Mouse (Mus musculus): Measurements from ENCODE around the gene Ifitm1.
"Not testable (repeated sequence)": the region's sequence is repeated elsewhere in the genome, so short reads cannot be mapped to it uniquely, and the experiment has no call there.

The Ifitm1 gene

DNA sequence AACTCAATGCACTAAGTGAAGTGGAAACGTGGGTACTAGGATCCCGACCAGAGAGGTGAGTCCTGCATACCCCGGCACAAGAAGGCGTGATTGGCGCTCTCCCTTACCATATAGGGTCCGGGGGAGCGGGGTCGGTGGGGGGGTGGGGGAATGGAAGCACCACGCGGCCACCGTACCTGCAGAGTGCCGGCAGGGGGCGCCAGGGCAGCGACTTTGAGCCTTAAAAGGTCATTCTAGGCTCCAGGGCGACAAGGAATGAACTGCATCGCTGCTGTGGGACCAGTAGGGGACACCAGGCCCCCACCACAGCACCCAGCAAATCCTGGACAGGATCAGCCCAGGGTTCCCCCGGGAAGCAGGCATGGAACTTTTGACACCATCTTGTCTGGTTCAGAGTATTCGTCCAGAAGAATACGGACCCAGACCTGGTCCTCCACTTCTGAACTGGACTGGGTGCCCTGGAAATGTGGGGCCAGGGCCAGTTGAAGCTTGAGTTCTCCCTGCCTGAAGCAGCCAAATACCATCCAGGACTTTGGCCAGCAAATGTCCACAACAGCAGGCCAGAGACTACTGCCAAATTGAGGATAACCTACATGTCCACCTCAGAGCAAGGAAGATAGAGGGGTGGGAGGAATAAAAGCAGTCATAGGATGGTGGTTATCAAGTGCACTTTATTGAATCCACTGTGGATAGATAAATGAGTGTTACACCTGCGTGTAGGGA, 42.1 kb downstream of the Ifitm1 start:
- DNase-seq (ENCODE audit: extremely low read depth, insufficient read length, low spot score), result peak; percentile 78

DNA sequence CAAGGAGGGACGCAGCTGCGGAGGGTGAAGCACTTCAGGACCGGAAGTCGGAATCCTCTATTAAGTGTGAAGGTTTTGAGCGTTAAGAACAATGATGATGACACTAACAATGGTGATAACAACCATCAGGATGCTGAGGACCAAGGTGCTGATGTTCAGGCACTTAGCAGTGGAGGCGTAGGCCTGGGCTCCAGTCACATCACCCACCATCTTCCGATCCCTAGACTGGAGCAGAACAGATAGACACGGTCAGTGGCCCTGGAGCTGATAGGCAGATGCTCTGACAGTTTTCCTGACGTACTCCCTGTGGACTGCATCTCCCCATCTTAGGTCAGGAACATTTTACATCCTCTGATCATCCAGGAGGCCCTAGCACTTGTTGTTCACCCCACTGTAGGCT, 42.6 kb downstream of the Ifitm1 start:
- DNase-seq (ENCODE audit: extremely low read depth, insufficient read length, low spot score), result no peak

- DNase-seq (ENCODE audit: extremely low read depth, insufficient read length, low spot score), result peak; percentile 71
Measured at GRCm38 (mm10) chr7:141010593-141010992, 43.6 kb downstream of the Ifitm1 start, which contains the start of gene Ifitm3. Ifitm3 (minus strand) TSS chr7:141010770.

DNA sequence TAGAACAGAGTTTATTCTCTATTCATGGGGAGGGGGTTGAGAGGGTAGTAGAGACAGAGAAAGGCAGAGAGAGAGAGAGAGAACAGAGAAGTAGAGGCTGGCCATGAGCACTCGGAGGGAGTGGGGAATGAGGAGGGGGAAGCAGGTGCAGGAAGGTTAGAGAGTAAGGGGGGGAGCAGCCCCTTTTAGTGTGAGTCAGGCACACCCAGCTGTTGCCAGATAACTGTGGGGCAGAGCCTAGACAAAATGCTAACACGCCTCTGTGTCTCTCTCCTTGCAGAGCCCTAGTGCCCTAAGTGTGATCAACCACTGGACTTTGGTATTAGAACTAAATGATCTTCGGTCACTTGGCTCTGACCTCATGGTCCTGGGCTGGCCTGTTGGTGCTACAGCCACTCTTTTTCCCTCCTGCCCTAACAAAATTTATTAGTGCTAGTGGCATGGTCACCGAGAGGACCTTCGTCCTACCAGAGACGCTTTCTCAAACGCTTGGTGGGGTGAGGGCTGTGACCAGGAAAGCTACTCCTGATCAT, 44.3 kb downstream of the Ifitm1 start:
- no peak for DNase-seq (ENCODE audit: extremely low read depth, insufficient read length, low spot score)

GRCm38 (mm10) chr7:141016707-141017697, 50.0 kb downstream of the Ifitm1 start:
- no peak for DNase-seq (ENCODE audit: extremely low read depth, insufficient read length, low spot score)

DNA sequence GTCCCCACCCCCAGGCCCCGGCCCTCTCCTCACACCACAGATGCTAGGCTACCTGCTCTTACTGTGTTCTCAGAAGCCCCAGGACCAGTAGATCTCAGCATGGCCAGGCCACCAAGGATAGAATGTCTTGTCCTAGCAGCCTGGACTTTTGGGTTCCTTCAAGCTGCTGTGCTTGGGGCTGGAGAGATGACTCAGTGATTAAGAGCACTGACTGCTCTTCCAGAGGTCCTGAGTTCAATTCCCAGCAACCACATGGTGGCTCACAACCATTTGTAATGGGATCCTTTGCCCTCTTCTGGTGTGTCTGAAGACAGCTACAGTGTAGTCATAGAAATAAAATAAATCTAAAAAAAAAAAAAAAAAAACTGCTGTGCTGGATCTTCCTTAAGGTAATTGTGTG, 50.8 kb downstream of the Ifitm1 start, which contains the start of gene Ifitm6:
Gene Ifitm6 (minus strand): TSS at position 101 of the 400 bp plus-strand sequence.
- DNase-seq (ENCODE audit: extremely low read depth, insufficient read length, low spot score), result not testable (repeated sequence)

- DNase-seq (ENCODE audit: extremely low read depth, insufficient read length, low spot score), result no peak
Measured at GRCm38 (mm10) chr7:141019028-141019427, 52.0 kb downstream of the Ifitm1 start.

All from 3134 (cell line).